Mouse (Mus musculus): ENCODE results near the gene Tnfrsf17. TPM values are rescaled to one million over a fixed set of nuclear protein-coding genes. Genes with fewer than 3 reads are reported as not detected.

Tnfrsf17 gene
- polyA plus RNA-seq (2012; rRNA removed), result 0.06 and 0.21 TPM in 2 replicates

DNA sequence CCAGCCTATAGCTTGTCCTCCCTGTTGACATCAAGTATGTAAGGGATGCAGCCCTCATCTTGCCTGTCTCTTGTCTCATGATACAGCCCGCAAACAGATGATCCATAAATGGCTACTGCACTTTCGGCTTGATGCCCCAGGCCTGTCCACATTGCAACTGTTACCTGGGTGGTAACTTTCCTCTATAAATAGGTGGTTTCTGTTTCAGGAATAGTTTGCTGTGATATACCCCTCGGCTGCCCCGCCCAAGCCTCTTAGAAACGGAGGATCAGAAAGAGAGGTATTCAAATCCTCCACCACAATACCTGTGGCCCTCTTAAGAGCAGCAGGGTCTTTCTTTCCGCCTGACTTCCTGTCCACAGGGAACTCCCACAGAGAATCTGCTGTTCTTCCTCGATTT, at the start of gene Tnfrsf17:
Gene Tnfrsf17, plus strand, starts transcription at position 301 of the 400 bp plus-strand sequence.

DNA sequence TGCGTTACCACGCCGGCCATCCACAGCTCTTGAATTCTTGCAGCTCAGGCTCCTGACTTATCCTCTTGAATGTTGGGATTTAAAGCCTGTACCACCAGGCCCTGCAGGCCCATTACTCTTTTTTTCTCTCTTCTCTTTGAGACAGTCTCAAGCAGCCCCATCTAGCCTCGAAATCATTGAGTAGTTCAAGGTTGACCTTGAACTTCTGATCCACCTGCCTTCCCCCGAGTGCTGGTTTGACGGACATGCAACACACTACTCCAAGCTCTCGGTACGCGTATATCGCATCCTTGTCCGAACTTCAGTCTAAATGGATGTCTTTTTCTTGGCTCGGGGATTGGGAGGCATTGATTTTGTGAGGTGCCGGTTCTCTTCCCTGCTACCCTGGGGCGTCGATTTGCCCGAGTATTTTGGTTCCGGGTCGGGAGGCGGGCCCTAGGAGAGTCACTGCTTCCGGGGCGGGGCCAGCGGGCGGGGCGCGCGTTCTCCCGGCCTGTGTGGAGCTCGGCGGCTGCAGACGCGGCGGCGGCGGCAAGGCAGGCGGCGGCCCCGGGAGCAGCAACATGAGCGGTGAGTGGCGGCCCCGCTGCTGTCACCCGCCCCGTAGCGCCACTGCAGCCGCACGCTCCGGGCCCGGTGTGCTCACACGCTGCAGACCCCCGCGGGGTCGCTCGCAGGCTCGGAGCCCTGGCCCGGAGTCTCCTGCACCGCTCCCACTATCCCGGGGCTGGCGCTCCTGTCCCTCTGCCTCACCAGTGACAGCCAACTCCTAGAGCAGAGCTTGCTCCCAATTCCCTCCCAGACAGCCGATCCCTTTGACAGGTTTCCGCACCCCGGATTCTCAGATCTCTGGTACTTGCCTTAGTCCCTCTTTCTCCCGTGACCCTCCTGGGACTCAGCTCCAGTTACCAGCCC, 9.1 kb downstream of the Tnfrsf17 start, which contains the start of gene Snx29:
Gene Snx29, plus strand, starts transcription at position 500 of the 915 bp plus-strand sequence.

Other genes starting within 250 kb of the Tnfrsf17 start
- 38.7 and 45.6 TPM in 2 replicates for gene Litaf, start 247.7 kb upstream of the Tnfrsf17 start, polyA plus RNA-seq (2012; rRNA removed)
- gene Txndc11, start 179.2 kb upstream of the Tnfrsf17 start, polyA plus RNA-seq (2012; rRNA removed), result 23.9 and 26.3 TPM in 2 replicates
- gene Zc3h7a, start 137.4 kb upstream of the Tnfrsf17 start, polyA plus RNA-seq (2012; rRNA removed), result 153 and 162 TPM in 2 replicates
- gene Rsl1d1, start 110.5 kb upstream of the Tnfrsf17 start, polyA plus RNA-seq (2012; rRNA removed), result 71.1 and 78.5 TPM in 2 replicates
- gene Gspt1, start 59.5 kb upstream of the Tnfrsf17 start, polyA plus RNA-seq (2012; rRNA removed), result 53.0 and 56.4 TPM in 2 replicates
- gene Snx29, start 9.1 kb downstream of the Tnfrsf17 start, polyA plus RNA-seq (2012; rRNA removed), result 9.0 and 9.1 TPM in 2 replicates